Mouse (Mus musculus) neural tube, embryonic 13.5 days (tissue): ENCODE measurements at regions not wholly inside any gene's neighbourhood (a gene's known extent, or its start where the extent isn't known, plus 50 kb on each side); places are given as distances from the start of the nearest gene placed in this dataset.
A peak's percentile ranks its signal among the peaks of the same experiment; 100 is the strongest.

ENCODE experiments used
- ATAC-seq: fragments of 200-750 bp; cut with Nextera tagmentation; 2 replicates; pipeline ENCODE4 v1.8.0; 2017; ENCODE audit warnings: low read depth, mild to moderate bottlenecking, moderate TSS enrichment, moderate library complexity
- H3K27ac ChIP-seq: fragments of 300-500 bp; sonication (generic); replicated peaks from 2 replicates; pipeline ENCODE4 v1.5.1; 2015; ENCODE audit warnings: moderate library complexity, mild to moderate bottlenecking, inconsistent platforms
- H3K27me3 ChIP-seq: fragments of 300-500 bp; sonication (generic); 2 replicates; pipeline ENCODE4 v1.6.1; 2015; ENCODE audit warnings: mild to moderate bottlenecking, inconsistent platforms
- H3K36me3 ChIP-seq: fragments of 300-500 bp; sonication (generic); 2 replicates; pipeline ENCODE4 v1.6.1; 2015; ENCODE audit warnings: mild to moderate bottlenecking, inconsistent platforms
- H3K4me1 ChIP-seq: fragments of 300-500 bp; sonication (generic); replicated peaks from 2 replicates; pipeline ENCODE4 v1.6.1; 2015; ENCODE audit warnings: inconsistent platforms
- H3K4me2 ChIP-seq: fragments of 300-500 bp; sonication (generic); 2 replicates; pipeline ENCODE4 v1.6.1; 2015; ENCODE audit warnings: inconsistent platforms, mild to moderate bottlenecking, moderate library complexity
- H3K4me3 ChIP-seq: fragments of 300-500 bp; sonication (generic); 2 replicates; pipeline ENCODE4 v1.5.1; 2015; ENCODE audit warnings: mild to moderate bottlenecking, inconsistent platforms
- H3K9ac ChIP-seq: fragments of 300-500 bp; sonication (generic); 2 replicates; pipeline ENCODE4 v1.6.1; 2015; ENCODE audit warnings: moderate library complexity, mild to moderate bottlenecking, inconsistent platforms
- H3K9me3 ChIP-seq: fragments of 300-500 bp; sonication (generic); 2 replicates; pipeline ENCODE4 v1.6.1; 2016; ENCODE audit warnings: inconsistent platforms
- WGBS: fragments of 180-500 bp; shearing (Covaris S2); methylation state at CpG from one replicate; pipeline ENCODE4 v1.1.7; 2015; 5-methylcytosine and 5-hydroxymethylcytosine counted together

DNA sequence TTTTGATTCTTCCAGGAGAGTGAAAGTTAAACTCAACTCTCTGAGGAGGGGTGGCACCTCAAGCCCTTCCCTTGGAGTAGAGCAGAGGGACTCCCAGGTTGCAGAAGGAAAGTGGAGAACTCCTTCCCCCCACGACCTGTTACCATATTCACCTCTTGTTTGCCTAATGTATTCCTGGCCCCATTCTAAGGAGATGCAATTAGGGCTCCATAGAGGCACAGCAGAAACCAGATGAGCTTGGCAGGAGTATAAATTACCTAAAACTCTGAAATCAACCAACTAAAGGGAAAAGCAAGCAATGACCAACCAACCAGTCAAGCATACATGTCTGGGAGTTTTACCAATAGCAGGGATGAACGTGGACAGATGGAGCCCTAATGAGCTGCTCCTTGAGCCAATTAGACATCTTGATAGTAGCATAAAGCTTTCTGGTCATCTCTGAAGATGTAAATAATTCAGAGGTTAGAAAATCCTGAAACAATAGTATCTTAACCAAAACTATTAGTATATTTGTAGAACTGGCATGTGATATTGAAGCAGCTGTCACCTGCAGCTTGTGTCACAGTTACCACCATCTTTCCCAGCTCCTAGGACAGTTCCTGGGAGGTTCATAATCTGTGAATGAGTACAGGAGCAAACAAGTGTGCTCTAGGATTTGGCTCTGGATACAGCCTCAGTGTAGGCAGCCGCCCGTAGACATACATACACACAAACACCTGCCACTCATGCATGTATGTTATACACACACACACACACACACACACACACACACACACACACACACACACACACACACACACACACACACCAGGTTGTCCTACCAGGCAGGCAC, 145.7 kb upstream of the 4930535I16Rik start:
- Histone ChIP-seq H3K36me3 (no peaks in the 10 kb centered on the region), H3K4me3 (no peak overlapping the region), H3K27me3 (no peaks in the 10 kb centered on the region), H3K4me1 (no peaks in the 10 kb centered on the region), H3K9me3 (no peaks in the 10 kb centered on the region), H3K27ac (no peak overlapping the region), H3K9ac (no peak overlapping the region), H3K4me2 (no peak overlapping the region)
- no peak for ATAC-seq
- WGBS: 73% methylated on average over 4 of the region's 4 CpGs

- H3K36me3 ChIP-seq: no peaks in the 10 kb centered on the region
- no peaks in the 10 kb centered on the region for H3K9me3 ChIP-seq
- H3K4me3 ChIP-seq: no peak overlapping the region
- WGBS: 92% methylated on average over 8 of the region's 8 CpGs
- H3K27ac ChIP-seq: no peak overlapping the region
- no peak overlapping the region for H3K4me2 ChIP-seq
- ATAC-seq: no peak
- no peak overlapping the region for H3K9ac ChIP-seq
- H3K4me1 ChIP-seq: no peaks in the 10 kb centered on the region
- no peaks in the 10 kb centered on the region; the same call in 1 of the 2 replicates for H3K27me3 ChIP-seq
These were observed 139.8 kb upstream of the 4930535I16Rik start for GRCm38 (mm10) chr4:124057607-124058006.

- Histone ChIP-seq H3K27ac (no peak overlapping the region), H3K4me1 (peaks cover 4% of the 10 kb centered on the region; the same call in 1 of the 2 replicates), H3K36me3 (no peaks in the 10 kb centered on the region), H3K4me3 (no peak overlapping the region), H3K27me3 (peaks cover 11% of the 10 kb centered on the region), H3K9me3 (no peaks in the 10 kb centered on the region), H3K9ac (no peak overlapping the region), H3K4me2 (no peak overlapping the region)
- 88% methylated on average over 1 of the region's 1 CpGs for WGBS
- ATAC-seq: no peak
These were observed 136.5 kb upstream of the 4930535I16Rik start for GRCm38 (mm10) chr4:124054240-124054760.

- Histone ChIP-seq H3K9me3 (no peaks in the 10 kb centered on the region), H3K4me1 (peaks cover 12% of the 10 kb centered on the region), H3K27ac (no peak overlapping the region), H3K9ac (no peak overlapping the region), H3K4me2 (no peak overlapping the region), H3K27me3 (peaks cover 11% of the 10 kb centered on the region), H3K4me3 (no peak overlapping the region), H3K36me3 (no peaks in the 10 kb centered on the region)
- 95% methylated on average over 2 of the region's 2 CpGs for WGBS
- ATAC-seq: no peak
These were observed 135.7 kb upstream of the 4930535I16Rik start for GRCm38 (mm10) chr4:124053340-124054038.

GRCm38 (mm10) chr4:124052387-124052786, 134.6 kb upstream of the 4930535I16Rik start:
- WGBS: 73% methylated on average over 2 of the region's 2 CpGs
- peaks cover 23% of the 10 kb centered on the region for H3K4me1 ChIP-seq
- no peak for ATAC-seq

DNA sequence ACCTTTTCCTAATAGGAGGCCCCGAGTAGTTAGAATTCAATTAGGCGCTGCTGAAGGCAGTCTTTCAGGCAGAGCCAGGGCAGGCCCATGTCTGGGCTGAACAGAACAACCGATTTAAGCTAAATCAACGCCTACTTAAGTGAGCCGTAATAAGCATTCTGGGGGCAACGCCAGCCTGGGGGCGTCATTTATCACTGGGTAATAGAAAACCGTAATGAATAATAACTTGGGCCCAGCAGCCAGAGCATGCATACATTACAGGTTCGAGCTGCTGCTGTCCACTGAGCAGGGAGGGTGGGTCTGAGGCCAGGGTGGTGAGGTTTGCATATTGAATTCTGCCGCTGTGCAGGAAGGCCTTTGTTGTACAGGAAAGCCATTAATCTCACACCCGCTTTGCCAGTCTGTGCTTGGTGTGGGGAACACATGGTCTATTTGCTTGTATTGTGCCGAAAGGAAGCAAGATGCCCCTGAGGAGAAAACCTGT, 130.6 kb upstream of the 4930535I16Rik start:
- Histone ChIP-seq H3K27me3 (peaks cover 11% of the 10 kb centered on the region), H3K4me2 (no peak overlapping the region), H3K9ac (0 out of 2 replicates have a peak overlapping the region, but pooled peaks have one; percentile 0), H3K4me3 (no peak overlapping the region), H3K36me3 (no peaks in the 10 kb centered on the region), H3K4me1 (peaks cover 23% of the 10 kb centered on the region), H3K27ac (peak overlapping the region; percentile 78), H3K9me3 (no peaks in the 10 kb centered on the region)
- peak; percentile 92 for ATAC-seq
- 7% methylated on average over 12 of the region's 12 CpGs for WGBS

More at GRCm38 (mm10) chr4:124052387-124052786, 134.6 kb upstream of the 4930535I16Rik start:
- H3K4me3 ChIP-seq: no peak overlapping the region
- no peak overlapping the region for H3K9ac ChIP-seq
- peaks cover 11% of the 10 kb centered on the region for H3K27me3 ChIP-seq
- H3K9me3 ChIP-seq: no peaks in the 10 kb centered on the region
- no peaks in the 10 kb centered on the region for H3K36me3 ChIP-seq
- H3K4me2 ChIP-seq: no peak overlapping the region
- H3K27ac ChIP-seq: no peak overlapping the region

- Histone ChIP-seq H3K4me1 (peaks cover 23% of the 10 kb centered on the region), H3K27ac (peak overlapping the region; percentile 78), H3K36me3 (no peaks in the 10 kb centered on the region), H3K9me3 (no peaks in the 10 kb centered on the region), H3K4me2 (no peak overlapping the region), H3K27me3 (peaks cover 11% of the 10 kb centered on the region), H3K4me3 (no peak overlapping the region), H3K9ac (no peak overlapping the region)
- peak; percentile 20; the same call in 1 of the 2 replicates for ATAC-seq
- 39% methylated on average over 3 of the region's 3 CpGs for WGBS
These were observed 130.1 kb upstream of the 4930535I16Rik start for GRCm38 (mm10) chr4:124047898-124048297.

DNA sequence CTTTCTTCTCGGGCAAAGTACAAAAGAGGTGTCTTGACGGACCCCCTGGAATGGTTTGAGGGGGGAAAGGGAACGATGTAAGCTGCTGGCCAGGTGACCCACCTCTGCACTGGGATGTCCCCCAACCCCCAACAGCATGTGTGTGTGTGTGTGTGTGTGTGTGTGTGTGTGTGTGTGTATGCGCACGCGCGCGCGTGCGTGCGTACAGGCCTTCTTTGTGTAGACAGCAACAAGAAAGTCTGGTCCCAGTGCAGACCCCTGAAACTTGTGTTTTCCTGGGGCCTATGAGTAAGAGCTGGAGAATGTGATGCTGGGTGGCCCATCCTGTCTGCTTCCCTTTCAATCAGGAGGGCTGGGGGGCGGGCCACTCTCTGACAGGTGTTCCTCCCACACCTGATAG, 118.7 kb upstream of the 4930535I16Rik start:
- H3K27ac ChIP-seq: peak overlapping the region; percentile 84
- H3K4me3 ChIP-seq: no peak overlapping the region
- 65% methylated on average over 12 of the region's 12 CpGs for WGBS
- H3K9me3 ChIP-seq: no peaks in the 10 kb centered on the region
- H3K36me3 ChIP-seq: no peaks in the 10 kb centered on the region
- no peak for ATAC-seq
- H3K9ac ChIP-seq: no peak overlapping the region
- no peaks in the 10 kb centered on the region for H3K27me3 ChIP-seq
- H3K4me2 ChIP-seq: no peak overlapping the region
- peaks cover 44% of the 10 kb centered on the region for H3K4me1 ChIP-seq

DNA sequence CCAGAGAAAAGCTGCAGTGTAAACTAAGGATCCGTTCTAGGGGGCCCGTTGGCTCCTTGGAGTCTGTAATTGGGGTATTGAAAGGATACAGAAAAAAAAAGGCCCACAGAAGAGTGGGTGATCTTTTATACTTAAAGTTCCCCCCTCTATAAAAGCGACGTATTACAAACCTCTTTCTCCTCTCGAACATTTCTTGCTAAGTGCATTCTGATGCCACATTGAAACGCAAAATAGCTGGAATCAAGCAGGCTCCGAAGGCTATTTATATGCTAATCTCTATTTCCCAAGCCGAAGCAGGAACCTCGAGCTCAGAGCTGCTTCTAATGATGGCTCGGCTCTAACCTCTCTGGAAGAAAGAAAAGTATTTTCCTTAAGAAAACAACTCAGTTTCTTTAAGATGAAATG, 117.8 kb upstream of the 4930535I16Rik start:
- 3% methylated on average over 10 of the region's 10 CpGs for WGBS
- Histone ChIP-seq H3K4me3 (no peak overlapping the region), H3K9ac (0 out of 2 replicates have a peak overlapping the region, but pooled peaks have one; percentile 26)

GRCm38 (mm10) chr4:124035192-124035591, 117.4 kb upstream of the 4930535I16Rik start:
- Histone ChIP-seq H3K27me3 (no peaks in the 10 kb centered on the region), H3K9ac (0 out of 2 replicates have a peak overlapping the region, but pooled peaks have one; percentile 26), H3K36me3 (no peaks in the 10 kb centered on the region), H3K9me3 (no peaks in the 10 kb centered on the region), H3K4me2 (peak overlapping the region; percentile 37), H3K4me3 (no peak overlapping the region), H3K4me1 (peaks cover 44% of the 10 kb centered on the region), H3K27ac (peak overlapping the region; percentile 84)
- 4% methylated on average over 7 of the region's 7 CpGs for WGBS
- peak; percentile 89 for ATAC-seq

More for the DNA sequence above, 117.8 kb upstream of the 4930535I16Rik start:
- Histone ChIP-seq H3K4me1 (peaks cover 44% of the 10 kb centered on the region), H3K9me3 (no peaks in the 10 kb centered on the region), H3K36me3 (no peaks in the 10 kb centered on the region), H3K27me3 (no peaks in the 10 kb centered on the region), H3K27ac (peak overlapping the region; percentile 84), H3K4me2 (peak overlapping the region; percentile 37)
- ATAC-seq: peak; percentile 74

DNA sequence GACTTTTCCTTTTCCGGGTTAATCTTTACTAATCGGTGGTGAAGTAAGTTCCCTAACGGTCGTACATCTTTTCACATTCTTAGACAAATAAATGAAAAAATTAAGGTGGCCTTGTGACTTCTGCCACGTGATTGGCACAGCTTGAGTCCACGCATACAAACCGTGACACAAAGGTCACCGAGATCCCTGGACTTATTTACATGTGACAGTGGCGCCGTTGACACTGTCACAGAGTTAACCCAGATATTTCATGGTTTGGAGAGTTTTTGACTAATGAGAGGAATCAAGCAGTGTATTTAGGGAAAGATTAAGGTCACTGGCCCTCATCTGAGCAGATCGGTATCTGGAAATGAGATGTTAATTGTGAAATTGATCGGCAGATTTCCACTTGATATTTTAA, 110.2 kb upstream of the 4930535I16Rik start:
- H3K4me3 ChIP-seq: no peak overlapping the region
- no peak overlapping the region for H3K4me2 ChIP-seq
- H3K9ac ChIP-seq: no peak overlapping the region
- H3K36me3 ChIP-seq: no peaks in the 10 kb centered on the region
- 87% methylated on average over 12 of the region's 12 CpGs for WGBS
- no peak overlapping the region for H3K27ac ChIP-seq
- H3K9me3 ChIP-seq: no peaks in the 10 kb centered on the region
- ATAC-seq: no peak
- no peaks in the 10 kb centered on the region for H3K4me1 ChIP-seq
- no peaks in the 10 kb centered on the region for H3K27me3 ChIP-seq

DNA sequence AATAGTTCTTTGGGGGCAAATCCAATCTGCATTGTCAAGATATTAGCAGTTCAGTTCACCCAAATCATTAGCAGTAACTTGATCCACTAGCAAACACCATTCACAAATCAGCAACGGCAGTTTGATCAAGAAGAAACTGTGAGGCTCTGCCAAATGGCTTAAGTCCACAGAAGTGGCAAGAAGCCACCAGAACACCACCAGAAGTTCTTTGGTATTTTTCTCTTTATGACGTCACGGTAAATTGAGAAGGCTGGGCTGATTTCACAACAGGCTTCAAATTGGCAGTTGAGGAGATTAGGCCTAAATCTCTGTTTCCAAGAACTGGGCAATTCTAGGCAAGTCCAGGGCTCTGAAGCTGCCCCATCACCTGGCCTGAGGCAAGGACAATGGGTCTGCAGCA, 98.6 kb upstream of the 4930535I16Rik start:
- H3K4me1 ChIP-seq: no peaks in the 10 kb centered on the region
- H3K9me3 ChIP-seq: no peaks in the 10 kb centered on the region
- 0 out of 2 replicates have a peak, but pooled peaks cover 2% of the 10 kb centered on the region for H3K27me3 ChIP-seq
- H3K36me3 ChIP-seq: no peaks in the 10 kb centered on the region
- H3K9ac ChIP-seq: no peak overlapping the region
- H3K4me2 ChIP-seq: no peak overlapping the region
- H3K27ac ChIP-seq: no peak overlapping the region
- ATAC-seq: no peak
- 74% methylated on average over 3 of the region's 3 CpGs for WGBS
- no peak overlapping the region for H3K4me3 ChIP-seq
